Mouse (Mus musculus): ENCODE measurements around the gene Nrm.
"Not testable (repeated sequence)": the region's sequence is repeated elsewhere in the genome, so short reads cannot be mapped to it uniquely, and the experiment has no call there.

Gene Nrm

DNA sequence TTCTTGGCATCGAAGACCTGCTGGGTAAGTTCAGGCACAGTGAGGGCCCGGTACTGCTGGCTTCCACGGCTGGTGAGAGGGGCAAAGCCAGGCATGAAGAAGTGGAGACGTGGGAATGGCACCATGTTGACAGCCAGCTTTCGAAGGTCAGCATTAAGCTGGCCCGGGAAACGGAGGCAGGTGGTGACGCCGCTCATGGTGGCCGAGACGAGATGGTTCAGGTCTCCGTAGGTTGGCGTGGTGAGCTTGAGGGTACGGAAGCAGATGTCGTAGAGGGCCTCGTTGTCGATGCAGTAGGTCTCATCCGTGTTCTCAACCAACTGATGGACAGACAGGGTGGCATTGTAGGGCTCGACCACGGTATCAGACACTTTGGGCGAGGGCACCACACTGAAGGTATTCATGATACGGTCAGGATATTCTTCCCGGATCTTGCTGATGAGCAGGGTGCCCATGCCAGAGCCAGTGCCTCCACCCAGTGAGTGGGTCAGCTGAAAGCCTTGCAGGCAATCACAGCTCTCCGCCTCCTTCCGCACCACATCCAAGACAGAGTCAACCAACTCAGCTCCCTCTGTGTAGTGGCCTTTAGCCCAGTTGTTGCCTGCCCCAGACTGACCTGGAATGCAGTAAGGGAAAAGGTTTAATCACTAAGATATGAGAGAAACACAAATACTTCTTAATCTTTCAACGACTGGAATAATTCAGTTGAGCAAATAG, 25.5 kb upstream of the Nrm start:
- no peak for DNase-seq

DNA sequence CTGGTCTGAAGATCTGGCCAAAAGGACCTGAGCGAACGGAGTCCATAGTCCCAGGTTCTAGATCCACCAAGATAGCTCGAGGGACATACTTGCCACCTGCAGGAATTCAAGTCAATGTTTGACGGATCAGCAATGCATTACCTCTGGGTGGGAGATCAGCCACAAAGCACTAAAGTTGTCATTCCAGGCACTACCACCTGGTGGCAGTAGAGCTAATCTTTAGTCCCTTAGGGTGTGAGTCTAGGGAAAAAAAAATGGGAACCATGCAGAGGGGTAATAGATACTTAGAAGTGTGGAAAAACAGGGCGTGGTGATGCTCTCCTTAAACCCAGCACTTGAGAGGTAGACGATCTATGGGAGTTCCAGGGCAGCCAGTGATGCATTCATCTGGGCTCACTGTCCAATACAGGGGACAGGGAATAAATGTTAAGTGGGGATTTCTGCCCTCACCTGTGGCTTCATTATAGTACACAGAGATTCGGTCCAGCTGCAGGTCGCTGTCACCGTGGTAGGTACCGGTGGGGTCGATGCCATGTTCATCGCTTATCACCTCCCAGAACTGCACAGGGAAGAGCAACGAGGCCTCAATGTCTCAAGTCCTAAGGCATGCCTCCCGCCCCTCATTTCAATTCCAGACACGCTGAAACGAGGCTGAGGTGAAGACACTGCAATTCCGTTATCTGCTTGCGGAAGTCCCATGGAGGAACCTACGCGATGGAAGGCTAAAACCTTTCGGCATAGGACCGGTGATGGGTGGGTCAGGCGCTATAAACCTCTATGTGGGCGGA, 24.7 kb upstream of the Nrm start:
- peak; percentile 94 for DNase-seq

DNA sequence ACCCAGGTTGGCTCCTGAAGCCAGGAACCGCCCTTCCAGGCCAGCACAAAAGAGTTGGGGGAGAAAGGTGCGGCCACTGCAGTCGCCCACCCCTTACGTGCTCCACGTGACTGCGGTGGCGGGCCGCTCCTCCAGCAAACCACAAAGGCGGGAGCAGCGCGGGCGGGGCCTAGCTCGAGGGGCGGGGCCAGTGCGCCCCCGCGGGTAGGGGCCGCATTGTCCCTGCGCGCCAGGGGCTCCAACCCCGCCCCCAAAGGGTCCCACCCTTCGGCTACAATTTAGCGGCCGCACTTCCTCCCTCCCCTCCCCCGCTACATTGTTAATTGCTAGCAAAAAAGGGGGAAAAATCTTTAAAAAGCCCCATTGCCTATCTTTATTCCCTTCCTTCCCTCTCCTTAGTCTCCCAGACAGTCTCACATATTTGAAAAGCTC, 24.1 kb upstream of the Nrm start:
- DNase-seq: peak; percentile 92

DNA sequence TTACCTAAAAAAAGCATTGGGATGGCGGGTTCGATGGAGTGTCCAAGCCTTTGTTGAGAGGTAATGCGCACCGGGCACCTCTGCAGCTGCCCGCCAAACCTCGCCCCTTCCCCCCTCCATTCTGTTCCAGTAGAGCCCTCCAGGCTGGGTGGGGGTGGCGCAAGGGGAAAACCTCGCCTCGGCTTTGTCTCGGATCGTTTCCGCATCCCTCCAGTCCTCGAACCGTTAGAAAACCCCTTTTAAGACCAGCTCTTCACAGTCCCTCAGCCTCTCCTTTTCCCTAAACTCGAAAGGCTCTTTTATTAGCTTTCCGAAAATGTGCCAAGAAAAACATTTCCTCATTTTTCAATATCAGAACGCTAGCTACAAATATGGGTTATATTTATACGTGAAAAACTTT, 23.6 kb upstream of the Nrm start:
- peak; percentile 78 for DNase-seq

DNA sequence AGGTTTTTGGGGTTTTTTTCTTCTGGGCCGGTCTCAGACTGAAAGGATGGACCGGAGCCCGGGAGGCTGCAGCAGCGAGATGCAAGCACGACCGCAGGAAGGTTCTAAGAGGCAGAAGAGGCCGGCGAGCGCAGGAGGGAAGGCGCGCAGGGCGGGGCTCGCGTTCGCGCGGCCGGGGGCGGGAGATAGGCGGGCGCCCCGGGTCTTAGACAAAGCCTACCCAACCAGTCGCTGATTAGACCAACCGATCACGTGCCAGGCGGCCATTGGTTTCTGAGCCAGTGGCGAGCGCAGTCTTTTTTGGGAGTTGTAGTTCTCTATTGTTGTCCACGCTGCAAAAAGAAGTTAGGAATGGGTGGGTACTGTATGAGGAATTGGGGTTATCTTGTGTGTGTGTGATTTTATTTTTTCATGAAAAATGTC, 23.0 kb upstream of the Nrm start, which contains the start of gene Tubb5:
Gene Tubb5 (minus strand): TSS at position 185 of the 423 bp plus-strand sequence.
- DNase-seq: peak; percentile 98

DNA sequence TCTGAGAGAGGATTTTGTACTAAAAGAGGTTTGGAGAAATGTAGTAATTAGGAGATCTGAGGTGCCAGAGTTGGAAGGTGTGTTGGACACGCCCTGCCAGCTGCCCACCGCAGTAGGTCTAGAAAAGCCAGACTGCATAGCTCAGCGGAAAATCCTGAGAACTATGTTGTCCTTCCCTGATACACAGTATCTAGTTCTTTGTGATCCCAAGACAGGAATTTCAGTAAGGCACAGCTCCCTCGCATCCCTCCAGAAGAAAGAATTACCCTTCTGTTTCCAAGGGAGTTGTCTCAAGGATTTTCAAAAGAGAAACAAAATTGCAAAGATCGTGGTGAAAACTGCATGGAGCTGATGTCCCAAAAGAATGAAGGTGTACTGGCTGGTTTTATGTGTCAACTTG, 22.5 kb upstream of the Nrm start:
- DNase-seq: no peak

DNA sequence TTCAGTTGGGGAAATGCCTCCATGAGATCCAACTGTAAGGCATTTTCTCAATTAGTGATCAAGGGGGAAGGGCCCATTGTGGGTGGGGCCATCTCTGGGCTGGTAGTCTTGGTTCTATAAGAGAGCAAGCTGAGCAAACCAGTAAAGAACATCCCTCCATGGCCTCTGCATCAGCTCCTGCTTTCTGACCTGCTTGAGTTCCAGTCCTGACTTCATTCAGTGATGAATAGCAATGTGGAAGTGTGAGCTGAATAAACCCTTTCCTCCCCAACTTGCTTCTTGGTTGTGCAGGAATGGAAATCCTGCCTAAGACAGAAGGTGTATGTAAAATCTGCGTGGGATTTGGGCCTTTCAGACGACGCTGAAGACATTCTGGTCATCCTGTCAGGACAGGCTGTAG, 22.1 kb upstream of the Nrm start:
- DNase-seq: not testable (repeated sequence)

DNA sequence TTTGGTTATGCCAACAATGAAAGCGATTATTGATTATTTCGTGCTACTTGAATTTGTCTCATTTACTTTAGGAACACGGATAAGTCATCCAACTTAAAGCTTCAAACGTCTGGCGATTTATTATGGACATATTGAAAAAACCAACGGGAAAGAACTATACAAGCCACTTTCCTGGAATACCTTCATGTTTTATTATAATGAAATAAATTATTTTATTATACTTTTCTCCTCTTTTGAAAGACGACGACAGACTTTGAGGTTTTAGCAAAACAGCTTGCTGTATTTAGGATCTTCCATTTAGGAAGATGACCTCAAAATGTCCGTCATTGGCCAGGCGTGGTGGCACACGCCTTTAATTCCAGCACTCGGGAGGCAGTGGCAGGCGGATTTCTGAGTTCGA, 20.6 kb upstream of the Nrm start:
- no peak for DNase-seq

DNA sequence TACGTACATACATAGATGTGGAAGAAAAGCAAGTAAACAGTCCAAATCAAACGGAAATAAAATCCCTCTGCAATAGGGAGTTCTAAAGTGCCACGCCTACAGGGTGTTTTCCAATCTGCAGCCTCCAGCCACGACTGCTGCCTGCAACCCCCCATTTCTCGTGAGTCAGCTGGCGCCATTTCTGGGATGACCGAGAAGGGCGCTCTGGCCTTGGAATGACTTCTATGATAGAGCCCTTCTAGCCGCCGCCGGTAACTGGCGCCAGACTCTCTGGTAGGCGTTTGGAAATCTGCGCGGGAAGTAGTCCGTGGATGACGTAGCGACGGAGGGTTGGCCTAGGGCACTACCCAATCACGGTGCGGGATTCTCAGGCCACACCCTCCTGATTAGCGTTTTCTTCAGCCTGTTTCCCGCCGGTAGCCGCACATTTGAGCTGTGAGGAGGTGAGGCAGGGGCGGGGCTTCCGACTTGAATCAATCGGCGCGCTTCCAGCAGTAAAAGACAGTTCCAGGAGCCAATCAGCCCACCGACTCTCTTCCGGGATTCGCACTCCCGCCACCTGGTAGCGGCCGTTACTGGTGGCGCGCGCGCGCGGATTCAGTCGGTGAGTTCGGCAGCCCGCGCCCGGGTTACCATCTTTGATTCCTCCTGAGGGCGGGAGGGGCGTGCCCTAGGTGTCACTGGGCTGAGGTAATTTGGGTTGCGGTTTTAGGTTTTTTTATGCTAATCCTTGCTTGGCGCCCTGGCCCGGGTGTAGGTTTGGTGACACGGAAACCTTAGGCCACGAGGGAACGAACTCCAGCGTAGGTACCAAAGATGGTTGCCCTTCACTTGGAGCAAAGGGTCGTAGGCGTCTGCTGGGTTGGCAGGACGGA, 19.8 kb upstream of the Nrm start, which contains the start of gene Mdc1:
Gene Mdc1 (plus strand): TSS at position 440 of the 875 bp plus-strand sequence.
- peak; percentile 100 for DNase-seq

DNA sequence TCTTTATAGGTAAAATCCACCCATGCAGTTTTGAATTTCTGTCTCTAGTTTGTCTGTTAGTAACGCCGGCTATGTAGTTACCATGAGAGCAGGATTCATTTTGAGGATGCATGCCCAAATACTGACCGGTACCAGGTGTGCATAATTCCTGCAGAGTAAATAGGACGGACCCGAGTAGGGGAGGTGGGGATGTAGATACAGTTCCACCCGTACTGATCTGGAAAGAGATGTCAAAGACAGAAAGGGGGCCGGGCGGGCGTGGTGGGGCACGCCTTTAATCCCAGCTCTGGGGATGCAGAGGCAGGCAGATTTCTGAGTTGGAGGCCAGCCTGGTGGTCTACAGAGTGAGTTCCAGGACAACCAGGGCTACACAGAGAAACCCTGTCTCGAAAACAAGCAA, 19.1 kb upstream of the Nrm start:
- no peak for DNase-seq

DNA sequence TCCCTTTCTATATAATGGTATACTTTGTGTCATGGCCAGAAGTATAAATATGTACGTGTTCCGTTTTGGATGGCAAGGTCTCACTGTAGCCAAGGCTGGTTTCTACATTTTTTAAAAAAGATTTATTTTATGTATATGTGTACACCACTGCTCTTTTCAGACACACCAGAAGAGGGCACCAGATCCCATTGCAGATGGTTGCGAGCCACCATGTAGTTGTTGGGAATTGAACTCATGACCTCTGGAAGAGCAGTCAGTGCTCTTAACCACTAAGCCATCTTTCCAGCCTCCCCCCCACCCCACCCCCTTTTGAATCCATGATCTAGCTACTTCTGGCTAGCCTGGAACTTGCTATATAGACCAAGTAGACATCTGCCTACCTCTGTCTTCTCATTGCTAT, 17.6 kb upstream of the Nrm start:
- no peak for DNase-seq

DNA sequence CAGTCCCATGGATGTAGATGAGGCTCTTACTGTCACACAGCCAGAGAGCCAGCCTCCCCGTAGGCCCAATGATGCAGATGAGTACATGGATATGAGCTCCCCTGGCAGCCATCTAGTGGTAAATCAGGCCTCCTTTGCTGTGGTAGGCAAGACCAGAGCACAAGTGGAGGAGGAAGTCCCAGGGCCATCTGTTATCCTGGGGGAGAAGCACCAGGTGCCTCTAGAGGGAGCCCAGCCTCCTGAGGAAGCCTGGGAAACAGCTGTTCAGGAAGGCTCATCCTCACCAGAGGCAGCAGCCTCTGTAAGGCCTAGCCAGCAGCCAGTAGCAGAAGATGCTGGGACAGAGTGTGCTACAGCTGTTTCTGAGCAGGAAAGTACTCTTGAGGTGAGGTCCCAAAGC, 13.0 kb upstream of the Nrm start:
- peak; percentile 57 for DNase-seq

DNA sequence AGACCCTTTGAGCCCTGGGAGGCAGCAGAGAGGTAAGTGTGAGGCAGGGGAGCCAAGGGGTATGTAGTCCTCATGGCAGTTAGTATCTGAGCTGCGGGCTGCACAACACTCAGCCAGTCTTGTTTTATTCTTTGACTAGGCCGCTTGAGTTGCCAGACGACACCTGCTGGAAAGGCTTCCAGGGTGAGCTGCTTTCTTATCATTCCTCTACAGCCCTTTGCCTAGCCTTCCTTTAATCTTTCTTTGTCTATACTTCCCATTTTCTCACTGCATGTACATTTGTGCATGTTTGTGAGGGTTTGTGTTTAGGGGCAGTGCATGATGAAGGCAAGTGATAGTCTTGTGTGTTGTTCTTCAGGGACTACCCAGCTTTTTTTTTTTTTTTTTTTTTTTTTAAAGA, 10.1 kb upstream of the Nrm start:
- no peak for DNase-seq

DNA sequence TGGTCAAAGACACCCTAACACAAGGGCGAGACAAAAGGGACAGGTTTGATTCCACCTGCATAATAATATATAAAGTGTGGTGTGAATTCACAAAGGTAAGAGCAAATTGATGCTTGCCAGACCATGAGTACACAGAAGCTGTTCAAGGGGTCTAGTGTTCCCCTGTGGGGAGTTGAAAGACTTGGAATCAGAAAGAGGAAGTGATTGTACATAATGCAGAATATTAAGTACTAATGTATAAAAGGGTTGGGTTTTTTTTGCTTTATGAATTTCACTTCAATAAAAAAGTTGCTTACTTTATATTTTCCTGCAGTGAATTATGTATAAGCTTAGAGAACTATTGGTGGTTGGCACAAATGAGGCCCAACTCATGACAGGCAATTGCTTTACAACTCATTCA, 1.7 kb upstream of the Nrm start:
- DNase-seq: no peak

DNA sequence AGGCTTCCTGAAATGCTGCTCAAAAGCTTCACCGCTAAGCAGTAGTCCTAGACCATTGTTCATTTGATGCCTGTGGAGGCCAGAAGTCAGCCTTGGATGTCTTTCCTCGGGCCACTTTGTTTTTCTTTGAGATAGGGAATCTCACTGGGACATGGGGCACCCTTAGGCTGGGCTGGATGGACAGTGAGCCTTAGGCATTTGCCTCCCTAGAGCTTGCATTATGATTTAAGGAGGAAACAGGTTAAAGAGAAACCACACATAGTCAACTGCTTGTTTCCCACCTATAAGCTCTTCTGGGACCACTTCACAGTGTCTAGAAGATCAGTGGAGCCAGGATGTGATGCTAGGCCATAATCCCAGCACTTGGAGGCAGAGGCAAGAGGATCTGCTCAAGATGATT, 1.3 kb upstream of the Nrm start:
- no peak for DNase-seq

DNA sequence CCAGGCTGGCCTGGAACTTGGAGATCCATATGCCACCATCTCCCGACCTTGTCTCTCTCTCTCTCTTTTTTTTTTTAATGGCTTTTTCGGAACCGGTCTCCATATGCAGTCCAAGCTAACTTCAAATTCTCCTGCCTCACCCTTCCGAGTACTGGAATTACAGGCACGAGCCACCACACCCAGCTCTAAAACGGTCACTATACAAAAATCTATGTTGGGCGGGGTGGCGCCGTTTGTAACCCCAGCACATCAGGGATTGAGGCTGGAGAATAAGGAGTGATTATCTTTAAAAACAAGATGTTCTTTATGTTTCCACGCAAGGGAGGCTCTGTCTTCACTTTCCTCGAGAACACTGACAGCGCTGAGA, 304 bp upstream of the Nrm start:
- no peak for DNase-seq

DNA sequence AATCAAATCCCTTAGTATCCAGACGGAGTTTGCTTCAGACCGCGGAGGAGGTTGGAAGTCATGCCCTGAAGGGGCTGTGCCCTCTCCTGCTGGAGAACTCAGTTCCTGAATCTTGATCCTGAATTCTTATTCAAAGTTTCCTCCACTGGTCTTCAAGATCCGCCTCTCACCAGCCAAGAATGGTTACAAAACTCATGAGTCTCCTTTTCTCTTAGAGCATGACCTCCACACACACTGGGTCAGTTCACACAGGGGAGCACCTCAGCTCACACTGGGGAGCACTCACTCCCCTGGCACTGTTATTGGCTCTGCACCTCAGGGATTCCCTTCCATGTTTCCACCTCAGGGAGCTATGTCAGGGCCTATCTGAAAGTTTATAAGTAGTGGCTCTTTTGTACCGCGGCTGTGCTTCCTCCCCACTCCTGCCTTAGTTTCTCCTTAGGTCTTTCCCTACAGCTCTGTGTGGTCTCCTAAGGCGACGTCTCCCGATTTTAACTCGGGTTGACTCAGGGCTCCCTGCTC, 3.8 kb downstream of the Nrm start:
- DNase-seq: no peak

DNA sequence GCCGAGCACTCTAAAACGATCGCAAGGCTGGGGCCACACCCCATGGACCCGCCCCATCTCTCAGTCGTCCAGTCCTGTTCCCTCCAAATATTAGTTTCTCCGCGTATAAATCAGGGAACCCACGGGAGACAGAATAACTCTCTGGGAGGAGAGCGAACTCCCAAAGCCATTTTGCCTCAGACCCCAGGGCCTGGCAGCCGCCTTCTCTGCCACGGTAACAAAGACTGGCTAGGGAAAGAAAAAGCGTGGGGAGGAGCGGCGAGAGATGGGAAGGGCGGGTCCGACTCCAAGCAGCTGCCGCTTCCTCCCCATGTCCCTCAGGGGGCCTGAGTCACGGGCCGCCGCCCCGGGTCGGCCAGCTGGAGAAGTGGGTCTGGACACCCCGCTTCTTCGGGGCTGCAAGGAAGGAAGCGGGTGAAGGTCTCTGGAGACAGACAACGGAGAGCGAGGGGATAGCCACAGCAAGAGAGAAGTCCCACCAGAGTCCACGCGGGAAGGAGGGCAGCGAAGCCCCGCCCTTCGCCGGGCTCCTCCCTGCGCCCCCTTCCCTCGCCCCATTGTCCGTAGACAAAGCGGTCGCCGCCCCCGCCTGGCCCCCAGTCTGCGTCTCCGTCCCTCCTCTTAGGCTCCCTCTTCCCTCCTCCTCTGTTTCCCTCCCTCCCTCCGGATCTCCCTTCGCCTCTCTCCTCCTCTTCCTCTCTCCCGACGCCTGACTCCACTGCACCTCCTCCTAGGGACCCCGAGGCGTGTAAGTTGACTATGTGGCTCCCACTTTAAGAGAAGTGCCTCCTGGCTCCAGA, 4.6 kb downstream of the Nrm start, which contains the start of gene Ppp1r18:
Gene Ppp1r18 (plus strand): TSS at position 113 of the 800 bp plus-strand sequence.
- DNase-seq: peak; percentile 93

DNA sequence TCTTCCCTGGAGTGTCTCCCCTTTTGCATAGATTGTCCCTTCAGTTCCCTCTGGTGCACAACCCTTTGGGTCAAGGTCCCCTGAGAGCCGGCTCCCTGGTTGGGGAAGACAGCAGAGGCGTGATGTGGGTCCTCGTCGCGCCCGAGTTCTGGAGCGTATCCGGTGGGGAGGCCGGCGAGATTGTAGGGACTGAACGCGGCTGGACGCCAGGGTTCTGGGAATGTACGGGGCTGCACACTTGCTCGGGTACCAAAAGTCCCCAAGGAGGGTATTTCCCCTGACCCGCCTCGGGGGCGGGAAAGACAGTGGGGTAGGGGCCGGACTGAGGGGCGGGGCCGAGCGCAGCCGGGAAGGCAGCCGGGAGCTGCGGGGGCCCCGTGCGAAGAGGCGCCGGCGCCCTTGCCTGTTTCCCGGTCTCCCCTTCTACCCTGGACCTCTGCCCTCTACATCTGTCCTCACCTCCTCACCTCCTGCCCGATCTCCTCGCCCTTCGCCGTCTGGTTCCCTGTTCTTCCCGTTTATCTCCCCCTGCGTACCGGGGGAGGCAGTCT, 5.2 kb downstream of the Nrm start:
- DNase-seq: no peak

DNA sequence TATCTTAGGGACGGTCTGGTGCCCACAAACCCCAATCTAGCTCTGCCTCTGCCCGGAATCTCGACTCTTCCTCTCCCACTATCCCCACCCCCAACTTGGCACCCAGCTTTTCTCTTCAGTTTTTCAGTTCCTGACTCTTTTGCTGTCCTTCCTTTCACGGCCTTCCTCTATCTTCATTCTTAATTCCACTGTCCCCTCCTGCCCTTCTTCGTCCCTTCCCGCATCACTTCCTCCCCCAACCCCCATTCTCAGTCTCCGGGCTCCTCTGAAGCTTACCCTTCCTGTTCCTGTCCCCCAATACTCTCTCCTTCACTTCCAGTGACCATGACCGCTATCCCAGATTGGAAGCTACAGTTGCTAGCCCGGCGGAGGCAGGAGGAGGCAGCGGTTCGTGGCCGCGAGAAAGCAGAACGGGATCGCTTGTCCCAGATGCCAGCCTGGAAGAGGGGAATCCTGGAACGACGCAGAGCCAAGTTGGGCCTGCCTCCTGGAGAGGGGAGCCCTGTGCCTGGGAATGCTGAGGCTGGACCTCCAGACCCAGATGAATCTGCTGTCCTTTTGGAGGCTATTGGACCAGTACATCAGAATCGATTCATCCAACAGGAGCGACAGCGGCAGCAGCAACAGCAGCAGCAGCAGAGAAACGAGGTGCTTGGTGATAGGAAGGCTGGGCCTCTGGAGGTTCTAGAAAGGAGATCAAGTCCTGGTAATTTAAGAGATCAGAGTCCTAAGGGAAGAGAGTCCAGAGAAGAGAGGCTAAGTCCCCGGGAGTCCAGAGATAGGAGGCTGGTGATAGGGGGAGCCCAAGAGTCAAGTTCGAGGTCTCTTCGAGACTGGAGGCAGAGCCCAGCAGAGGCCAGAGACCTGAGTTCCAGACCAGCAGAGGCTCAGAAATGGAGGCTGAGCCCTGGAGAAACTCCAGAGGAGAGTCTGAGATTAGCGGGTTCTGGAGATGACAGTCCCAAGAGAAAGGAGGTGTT, 6.1 kb downstream of the Nrm start:
- DNase-seq: peak; percentile 30
